Comparison of ENCODE assay signal across 8 mouse cellular contexts in genomic region chr19:34192008-34192963, GRCm38 (mm10). TPM values are rescaled to one million over a fixed set of nuclear protein-coding genes. Genes with fewer than 3 reads are reported as not detected.
DNase-seq lines count a peak whose midpoint lies in the region; ATAC-seq lines count a peak whose summit lies in the region.

TSS of gene Stambpl1 (plus strand) at chr19:34192229.

- H3K4me2 ChIP-seq in intestine, embryonic 16.5 days (ENCODE audit: low read depth, low read length): peak within 1 kb of the TSS; percentile 87

- under 1% methylated on average over 62 of the region's 62 CpGs for WGBS in intestine, embryonic 16.5 days

- no peaks in the 10 kb centered on the region for H3K9me3 ChIP-seq in intestine, embryonic 16.5 days (ENCODE audit: control insufficient read depth, low read length)

- ATAC-seq in intestine, embryonic 16.5 days: peak; percentile 89
- peak; percentile 89 for ATAC-seq in megakaryocyte-erythroid progenitor cell, adult 5-6 weeks (replicated peaks; ENCODE audit: low FRiP score, low TSS enrichment, poor library complexity, severe bottlenecking)

- H3K27me3 ChIP-seq in intestine, embryonic 16.5 days (replicated peaks; ENCODE audit: control insufficient read depth, insufficient read depth, low read length): no peaks in the 10 kb centered on the region

- H3K9ac ChIP-seq in intestine, embryonic 16.5 days (ENCODE audit: low read depth, low read length): peak within 1 kb of the TSS; percentile 87

- intact Hi-C loops in left cerebral cortex, postnatal 25 days (cut with DNase I): loop anchor here (5.0 kb wide), 1 partner anchor 40 kb away; no protein-coding TSS in a partner anchor

- no peaks in the 10 kb centered on the region for H3K36me3 ChIP-seq in intestine, embryonic 16.5 days (ENCODE audit: control insufficient read depth, insufficient read depth, low read length)

- DNase-seq in adrenal gland, adult 2 months: peak; percentile 84
- DNase-seq in embryo, embryonic 11 days: peak; percentile 73
- peak; percentile 50 to 74 for DNase-seq in gastrocnemius, postnatal 4 days (ENCODE audit: low spot score in 2 of 2)
- DNase-seq in left cerebral cortex, postnatal 25 days (ENCODE audit: low spot score in 2 of 2): peak; percentile 75 to 76
- DNase-seq in right cerebral cortex, postnatal 25 days: peak; percentile 80
- peak; percentile 65 to 69 for DNase-seq in urinary bladder, postnatal 36 days (ENCODE audit: low spot score in 2 of 2)

- peak within 1 kb of the TSS; percentile 78 for H3K4me3 ChIP-seq in intestine, embryonic 16.5 days (ENCODE audit: low read length)

- peak within 1 kb of the TSS; percentile 84 for H3K27ac ChIP-seq in intestine, embryonic 16.5 days (ENCODE audit: low read length)

- H3K4me1 ChIP-seq in intestine, embryonic 16.5 days (ENCODE audit: control insufficient read depth, insufficient read depth, low read length): peaks cover 3% of the 10 kb centered on the region; the same call in 1 of the 2 replicates

RNA-seq across cellular contexts. Expression of gene Stambpl1, which starts in this region (rescaled TPM):
- 1 to 10 TPM; 3.7 to 5.9 TPM for total RNA-seq in adrenal gland, adult 2 months (2021)
- 2.6 and 3.8 TPM in 2 replicates for polyA plus RNA-seq in adrenal gland, adult 2 months (2012; rRNA removed)
- total RNA-seq in gastrocnemius, postnatal 4 days (2021): 1 to 10 TPM; 3.9 to 4.4 TPM
- polyA plus RNA-seq in intestine, embryonic 16.5 days (2015; fragmentation: Nextera tagmentation; extraction: Ambion mirVana): 22.9 and 24.3 TPM in 2 replicates
- 10 to 100 TPM; 15.2 to 19.7 TPM for total RNA-seq in left cerebral cortex, postnatal 25 days (2021)
- 4.5 and 15.8 TPM in 2 replicates for total RNA-seq in megakaryocyte-erythroid progenitor cell, adult 5-6 weeks (2014; fragmentation: Nextera tagmentation)
- 4.0 and 5.8 TPM in 2 replicates for total RNA-seq in megakaryocyte-erythroid progenitor cell, adult 5-6 weeks (2017)

Comparison
In these comparisons a context has a peak if more than half of its experiments do, and no peak if none do; other contexts are left out.
1. Peak in every context shown above with its lines: DNase-seq, ATAC-seq, H3K4me3 ChIP-seq and H3K27ac ChIP-seq.